Mouse (Mus musculus): Measurements from ENCODE around the gene Gm28308.

The Gm28308 gene

GRCm38 (mm10) chr6:52190906-52191810 is 22.0 kb downstream of the Gm28308 start, which contains the start of gene Hoxa4:
Hoxa4 (minus strand) TSS chr6:52191753.
- in situ Hi-C loops (cut with MboI; ENCODE audit: low sequenced_read_pairs), result no loop called here

DNA sequence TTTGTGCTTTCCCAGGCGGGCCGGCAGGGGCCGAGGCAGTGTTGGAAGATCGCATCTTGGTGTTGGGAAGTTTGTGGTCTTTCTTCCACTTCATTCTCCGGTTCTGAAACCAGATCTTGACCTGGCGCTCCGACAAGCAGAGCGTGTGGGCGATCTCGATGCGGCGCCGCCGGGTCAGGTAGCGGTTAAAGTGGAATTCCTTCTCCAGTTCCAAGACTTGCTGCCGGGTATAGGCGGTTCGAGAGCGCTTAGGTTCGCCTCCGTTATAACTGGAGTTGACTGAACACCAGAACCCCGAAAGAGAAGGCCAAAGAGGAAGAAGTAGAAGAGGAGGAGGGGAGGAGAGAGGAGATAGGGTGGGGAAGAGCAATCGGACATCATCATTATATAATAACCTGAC is 22.7 kb downstream of the Gm28308 start:
- in situ Hi-C loops (cut with MboI; ENCODE audit: low sequenced_read_pairs), result no loop called here

DNA sequence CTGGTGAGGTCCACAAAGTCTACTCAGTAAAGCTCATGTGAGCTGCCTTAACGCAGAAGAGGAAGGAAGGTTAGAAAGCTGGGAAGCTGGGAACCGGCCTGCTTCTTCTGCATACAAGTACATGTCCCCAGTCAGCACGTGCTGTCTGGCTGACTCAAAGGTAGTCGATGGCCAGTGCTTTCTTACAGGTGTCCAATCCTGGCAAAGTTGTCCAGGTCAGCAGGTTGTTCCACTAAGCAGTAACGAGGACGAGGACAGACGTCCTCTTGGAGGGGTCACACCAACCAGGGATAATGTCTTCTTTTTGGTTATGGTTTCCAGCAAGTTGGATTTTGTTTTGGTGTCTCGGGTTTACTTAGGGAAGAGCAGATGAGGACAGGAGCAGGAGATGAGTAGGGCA is 23.2 kb downstream of the Gm28308 start:
- in situ Hi-C loops (cut with MboI; ENCODE audit: low sequenced_read_pairs), result no loop called here

- in situ Hi-C loops (cut with MboI; ENCODE audit: low sequenced_read_pairs), result no loop called here
Observed at GRCm38 (mm10) chr6:52189172-52189591, 24.0 kb downstream of the Gm28308 start.

DNA sequence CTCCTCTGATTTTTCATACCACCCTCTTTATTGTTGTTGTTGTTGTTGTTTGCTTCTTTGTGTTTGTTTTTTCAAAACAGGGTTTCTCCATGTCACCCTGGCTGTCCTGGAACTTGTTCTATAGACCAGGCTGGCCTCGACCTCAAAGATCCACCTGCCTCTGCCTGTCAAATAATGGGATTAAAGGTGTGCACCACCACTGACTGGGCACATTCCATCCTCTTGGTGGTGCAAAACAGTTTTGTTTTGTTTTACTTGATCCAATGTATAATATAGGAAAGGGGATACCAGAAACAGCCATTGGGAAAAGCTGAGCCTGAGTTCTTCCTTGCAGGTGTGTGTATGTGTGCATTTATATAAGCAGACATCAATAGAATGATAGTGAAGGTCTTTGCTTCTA is 26.6 kb downstream of the Gm28308 start:
- in situ Hi-C loops (cut with MboI; ENCODE audit: low sequenced_read_pairs), result no loop called here

DNA sequence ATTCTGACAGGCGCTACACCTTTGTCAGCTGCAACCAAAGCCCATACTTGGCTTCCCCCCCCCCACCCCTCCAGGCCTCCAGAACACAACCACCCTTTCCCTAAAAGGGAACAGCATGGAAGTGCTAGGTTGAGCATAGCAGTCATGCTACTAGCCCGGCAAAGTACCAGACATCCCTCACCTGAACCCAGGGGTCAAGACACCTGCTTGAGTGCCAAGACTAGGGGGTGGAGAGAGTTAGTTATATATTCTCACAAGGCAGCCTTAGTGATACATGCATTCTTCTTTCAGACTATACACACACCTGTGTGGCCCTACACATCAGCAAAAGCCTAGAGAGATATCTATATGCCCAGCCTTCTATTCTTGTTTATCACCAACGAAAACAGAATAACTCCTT is 27.3 kb downstream of the Gm28308 start:
- in situ Hi-C loops (cut with MboI; ENCODE audit: low sequenced_read_pairs), result no loop called here

GRCm38 (mm10) chr6:52185222-52185621 is 27.9 kb downstream of the Gm28308 start:
- in situ Hi-C loops (cut with MboI; ENCODE audit: low sequenced_read_pairs), result no loop called here

GRCm38 (mm10) chr6:52184668-52185067 is 28.5 kb downstream of the Gm28308 start:
- in situ Hi-C loops (cut with MboI; ENCODE audit: low sequenced_read_pairs), result no loop called here

- in situ Hi-C loops (cut with MboI; ENCODE audit: low sequenced_read_pairs), result no loop called here
Observed at GRCm38 (mm10) chr6:52183311-52184080, 29.6 kb downstream of the Gm28308 start.

GRCm38 (mm10) chr6:52182793-52183192 is 30.3 kb downstream of the Gm28308 start:
- in situ Hi-C loops (cut with MboI; ENCODE audit: low sequenced_read_pairs), result no loop called here

DNA sequence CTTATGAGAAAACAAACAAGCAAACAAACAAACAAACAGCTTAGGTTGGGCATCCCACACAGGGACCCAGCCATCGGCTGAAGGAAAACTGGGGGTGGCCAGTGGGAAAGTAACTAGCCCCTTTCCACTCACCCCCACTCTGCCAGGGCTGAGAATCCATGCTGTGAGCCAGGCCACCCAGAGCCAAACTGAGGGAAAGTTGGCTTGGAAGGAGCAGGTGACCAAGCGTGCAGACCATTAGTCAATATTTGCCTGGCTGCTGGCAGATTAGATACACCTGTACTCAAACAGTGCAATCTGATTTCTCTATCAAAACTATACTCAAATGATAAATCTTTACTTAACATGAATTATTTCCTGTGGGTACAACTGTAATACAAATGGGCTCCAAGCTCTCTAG is 31.1 kb downstream of the Gm28308 start:
- in situ Hi-C loops (cut with MboI; ENCODE audit: low sequenced_read_pairs), result no loop called here

GRCm38 (mm10) chr6:52180726-52181125 is 32.4 kb downstream of the Gm28308 start:
- in situ Hi-C loops (cut with MboI; ENCODE audit: low sequenced_read_pairs), result no loop called here

- in situ Hi-C loops (cut with MboI; ENCODE audit: low sequenced_read_pairs), result no loop called here
Observed at GRCm38 (mm10) chr6:52180213-52180710, 32.9 kb downstream of the Gm28308 start.

DNA sequence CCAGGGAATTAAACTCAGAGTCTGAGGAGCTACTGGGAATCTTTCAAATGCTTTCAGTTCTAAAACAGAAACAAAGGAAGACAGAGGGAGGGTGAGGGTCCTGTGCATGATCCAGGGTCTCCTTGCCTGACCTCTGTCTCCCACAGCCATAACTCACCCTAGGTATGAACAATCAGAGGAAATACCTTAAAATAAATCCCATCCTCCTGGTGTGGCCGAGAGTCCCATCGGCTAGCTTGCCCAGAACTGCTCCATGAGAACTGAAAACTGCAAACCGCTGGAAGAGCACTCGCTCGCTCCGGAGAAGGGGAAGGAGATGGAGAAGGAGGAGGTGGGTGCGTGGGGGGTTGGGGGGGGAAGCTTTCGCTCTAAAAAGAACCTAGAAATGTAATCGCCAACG is 33.4 kb downstream of the Gm28308 start:
- in situ Hi-C loops (cut with MboI; ENCODE audit: low sequenced_read_pairs), result no loop called here

DNA sequence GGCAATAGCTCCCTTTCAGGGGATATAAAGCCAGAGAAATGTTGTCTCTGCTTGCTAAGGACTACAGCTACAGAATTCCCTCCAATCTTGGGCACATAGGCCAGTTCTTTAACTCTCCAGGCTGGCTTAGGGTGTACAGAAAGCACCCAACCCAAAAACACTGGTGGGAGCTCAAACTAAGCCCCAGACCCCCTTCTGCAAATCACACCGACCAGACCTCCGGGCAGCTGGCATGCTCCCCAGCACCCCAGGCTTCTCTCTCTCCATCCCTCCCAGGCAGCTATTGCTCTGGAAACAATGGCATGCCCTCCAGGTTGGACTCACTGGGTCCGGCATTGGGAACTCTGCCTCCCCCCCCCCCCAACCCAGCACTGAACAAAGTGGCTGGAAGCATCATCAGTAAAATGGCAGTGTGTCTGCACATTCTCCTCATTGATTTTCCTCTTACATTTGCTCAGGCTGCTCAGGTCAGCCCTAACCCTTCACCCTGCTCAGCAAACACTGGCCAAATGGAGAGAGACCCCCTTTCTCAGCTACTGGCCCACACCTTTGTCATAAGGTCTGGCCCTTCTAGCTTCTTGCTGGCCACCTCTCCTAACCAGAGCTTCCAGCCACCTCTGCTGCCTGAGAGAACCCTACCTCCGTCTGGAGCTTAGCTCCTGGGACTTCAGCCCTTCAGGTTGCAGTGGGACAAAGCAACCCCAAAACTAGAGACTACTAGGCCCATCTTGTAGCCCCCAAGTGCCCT is 34.0 kb downstream of the Gm28308 start:
- in situ Hi-C loops (cut with MboI; ENCODE audit: low sequenced_read_pairs), result no loop called here

GRCm38 (mm10) chr6:52177806-52178205 is 35.3 kb downstream of the Gm28308 start:
- in situ Hi-C loops (cut with MboI; ENCODE audit: low sequenced_read_pairs), result no loop called here

GRCm38 (mm10) chr6:52177061-52177735 is 35.9 kb downstream of the Gm28308 start, which contains the start of gene 5730596B20Rik:
5730596B20Rik (plus strand) TSS chr6:52177498.
- in situ Hi-C loops (cut with MboI; ENCODE audit: low sequenced_read_pairs), result no loop called here

GRCm38 (mm10) chr6:52176391-52176790 is 36.7 kb downstream of the Gm28308 start:
- in situ Hi-C loops (cut with MboI; ENCODE audit: low sequenced_read_pairs), result no loop called here

GRCm38 (mm10) chr6:52175864-52176263 is 37.3 kb downstream of the Gm28308 start:
- in situ Hi-C loops (cut with MboI; ENCODE audit: low sequenced_read_pairs), result no loop called here
